Mouse (Mus musculus): ENCODE measurements around the gene Tex2. TPM values are rescaled to one million over a fixed set of nuclear protein-coding genes. Genes with fewer than 3 reads are reported as not detected.

Tex2 gene
- polyA plus RNA-seq, 1 experiment from 2014 or later = 7.8 TPM

DNA sequence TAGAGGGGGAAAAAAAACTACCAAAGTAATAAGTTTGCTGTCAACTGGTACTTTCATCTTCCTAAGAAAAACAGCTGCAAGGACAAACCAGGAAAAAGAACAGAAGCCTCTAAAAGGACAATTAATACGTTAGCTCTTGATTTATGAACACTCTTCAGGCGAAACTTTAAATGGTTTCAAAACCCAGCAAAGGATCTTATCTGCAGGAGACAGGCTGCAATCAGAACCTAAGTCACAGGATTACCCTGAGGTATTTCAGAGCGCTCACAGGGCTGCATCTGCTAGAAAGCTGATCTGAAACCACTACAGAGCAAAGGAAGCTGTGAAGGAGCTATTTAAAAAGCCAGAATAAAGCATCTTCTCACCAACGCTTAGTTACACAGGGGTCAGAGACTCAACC, 131.6 kb downstream of the Tex2 start:
- no peak overlapping the region for H3K9ac ChIP-seq (replicated peaks)
- no peaks in the 10 kb centered on the region for H3K9me3 ChIP-seq
- H3K36me3 ChIP-seq = no peaks in the 10 kb centered on the region
- no peak for ATAC-seq (ENCODE audit: insufficient number of reproducible peaks, insufficient read depth, low FRiP score, low TSS enrichment, low read depth)
- no peaks in the 10 kb centered on the region for H3K27me3 ChIP-seq
- H3K27ac ChIP-seq = no peak overlapping the region
- no peak overlapping the region for H3K4me2 ChIP-seq
- no peak overlapping the region for H3K4me3 ChIP-seq (replicated peaks)
- 24% methylated on average over 4 of the region's 4 CpGs for WGBS
- H3K4me1 ChIP-seq (replicated peaks) = peaks cover 8% of the 10 kb centered on the region

GRCm38 (mm10) chr11:106480530-106480885, 132.7 kb downstream of the Tex2 start:
- H3K4me2 ChIP-seq = no peak overlapping the region
- no peak overlapping the region for H3K27ac ChIP-seq
- no peaks in the 10 kb centered on the region for H3K4me1 ChIP-seq (replicated peaks)
- H3K36me3 ChIP-seq = no peaks in the 10 kb centered on the region
- no peak overlapping the region for H3K9ac ChIP-seq (replicated peaks)
- H3K4me3 ChIP-seq (replicated peaks) = no peak overlapping the region
- WGBS = 78% methylated on average over 3 of the region's 3 CpGs
- ATAC-seq (ENCODE audit: insufficient number of reproducible peaks, insufficient read depth, low FRiP score, low TSS enrichment, low read depth) = no peak
- no peaks in the 10 kb centered on the region for H3K27me3 ChIP-seq
- no peaks in the 10 kb centered on the region for H3K9me3 ChIP-seq

DNA sequence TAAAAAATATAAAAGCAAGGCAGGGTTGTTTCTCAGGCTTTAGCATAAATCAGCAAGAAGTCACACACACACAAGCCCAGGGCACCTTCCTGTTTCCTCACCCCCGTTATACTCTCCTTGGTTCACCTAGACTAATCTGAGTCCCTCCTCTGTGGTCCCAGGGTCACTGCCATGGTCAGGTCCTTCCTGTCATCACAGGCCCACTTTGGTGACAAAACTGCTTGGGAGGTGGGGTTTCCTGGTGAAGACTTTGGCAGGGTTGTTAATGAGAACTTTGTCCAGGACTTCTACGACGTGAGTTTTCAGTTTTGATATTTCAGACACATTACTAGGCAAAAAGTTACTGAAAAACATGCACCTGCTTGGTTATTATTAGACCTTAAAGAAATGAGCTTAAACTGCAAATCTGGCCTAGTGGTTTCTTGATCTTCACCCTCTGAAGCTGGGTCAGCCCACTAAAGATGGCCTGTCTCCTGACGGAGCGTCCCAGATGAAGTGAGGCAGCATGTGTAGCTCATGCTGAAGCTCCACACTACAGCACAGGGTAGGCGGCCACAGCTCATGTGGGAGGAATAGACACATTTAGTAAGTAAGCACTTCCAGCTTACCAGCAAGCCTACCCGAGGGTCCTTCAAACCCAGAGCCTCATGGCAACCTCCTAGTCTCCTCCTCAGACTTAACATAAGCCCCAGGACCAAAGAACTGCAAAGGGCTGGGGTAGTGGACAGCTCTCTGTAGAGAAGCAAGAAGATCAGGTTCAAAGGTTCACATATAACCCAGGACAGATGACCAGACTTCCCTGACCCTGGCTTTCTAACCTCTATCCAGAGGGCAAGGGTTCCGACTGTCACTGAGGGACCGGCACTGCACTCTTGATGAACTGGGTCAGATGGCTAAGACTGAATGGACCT, 133.3 kb downstream of the Tex2 start:
- no peaks in the 10 kb centered on the region for H3K27me3 ChIP-seq
- no peak overlapping the region for H3K9ac ChIP-seq (replicated peaks)
- H3K27ac ChIP-seq = no peak overlapping the region
- 82% methylated on average over 9 of the region's 9 CpGs for WGBS
- no peaks in the 10 kb centered on the region for H3K9me3 ChIP-seq
- no peaks in the 10 kb centered on the region for H3K36me3 ChIP-seq
- no peaks in the 10 kb centered on the region for H3K4me1 ChIP-seq (replicated peaks)
- no peak for ATAC-seq (ENCODE audit: insufficient number of reproducible peaks, insufficient read depth, low FRiP score, low TSS enrichment, low read depth)
- H3K4me2 ChIP-seq = no peak overlapping the region
- no peak overlapping the region for H3K4me3 ChIP-seq (replicated peaks)

- H3K36me3 ChIP-seq = no peaks in the 10 kb centered on the region
- ATAC-seq (ENCODE audit: insufficient number of reproducible peaks, insufficient read depth, low FRiP score, low TSS enrichment, low read depth) = no peak
- 57% methylated on average over 1 of the region's 1 CpGs for WGBS
- no peak overlapping the region for H3K9ac ChIP-seq (replicated peaks)
- no peaks in the 10 kb centered on the region for H3K4me1 ChIP-seq (replicated peaks)
- no peak overlapping the region for H3K4me2 ChIP-seq
- no peaks in the 10 kb centered on the region for H3K27me3 ChIP-seq
- no peaks in the 10 kb centered on the region for H3K9me3 ChIP-seq
- no peak overlapping the region for H3K27ac ChIP-seq
- no peak overlapping the region for H3K4me3 ChIP-seq (replicated peaks)
Measured at GRCm38 (mm10) chr11:106478745-106479144, 134.5 kb downstream of the Tex2 start.

DNA sequence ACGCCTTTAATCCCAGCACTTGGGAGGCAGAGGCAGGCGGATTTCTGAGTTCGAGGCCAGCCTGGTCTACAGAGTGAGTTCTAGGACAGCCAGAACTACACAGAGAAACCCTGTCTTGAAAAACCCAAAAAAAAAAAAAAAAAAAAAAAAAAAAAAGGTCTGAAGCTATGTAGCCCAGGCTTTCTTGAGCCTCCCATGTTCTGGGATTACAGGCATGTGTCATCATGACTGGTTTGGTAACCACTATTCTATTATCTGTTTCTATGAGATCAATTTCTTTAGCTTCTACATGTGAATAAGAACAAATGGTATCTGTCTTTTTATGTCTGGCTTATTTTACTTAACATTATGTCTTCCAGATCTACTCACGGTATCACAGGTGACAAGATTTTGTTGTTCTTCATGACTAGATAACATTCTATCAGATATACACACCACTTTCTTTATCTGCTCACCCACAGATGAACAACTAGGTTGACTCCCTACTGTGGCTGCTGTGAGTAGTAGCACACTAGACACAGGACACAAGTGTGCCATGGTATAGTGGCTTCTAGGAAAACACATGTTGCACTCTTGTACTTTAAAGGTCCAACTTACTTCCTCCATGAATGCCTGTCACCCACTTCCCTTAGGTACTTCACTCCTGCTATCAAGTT, 135.6 kb downstream of the Tex2 start:
- ATAC-seq (ENCODE audit: insufficient number of reproducible peaks, insufficient read depth, low FRiP score, low TSS enrichment, low read depth) = no peak
- Histone ChIP-seq H3K27ac (no peak overlapping the region), H3K36me3 (no peaks in the 10 kb centered on the region), H3K4me2 (no peak overlapping the region), H3K9me3 (no peaks in the 10 kb centered on the region), H3K4me3 (replicated peaks) (no peak overlapping the region), H3K4me1 (replicated peaks) (no peaks in the 10 kb centered on the region), H3K9ac (replicated peaks) (no peak overlapping the region), H3K27me3 (no peaks in the 10 kb centered on the region)
- WGBS = 90% methylated on average over 4 of the region's 4 CpGs

- H3K9ac ChIP-seq (replicated peaks) = no peak overlapping the region
- H3K4me3 ChIP-seq (replicated peaks) = no peak overlapping the region
- H3K4me2 ChIP-seq = no peak overlapping the region
- no peaks in the 10 kb centered on the region for H3K9me3 ChIP-seq
- WGBS = 82% methylated on average over 1 of the region's 1 CpGs
- H3K27me3 ChIP-seq = no peaks in the 10 kb centered on the region
- H3K4me1 ChIP-seq (replicated peaks) = peaks cover 8% of the 10 kb centered on the region
- no peak overlapping the region for H3K27ac ChIP-seq
- ATAC-seq (ENCODE audit: insufficient number of reproducible peaks, insufficient read depth, low FRiP score, low TSS enrichment, low read depth) = no peak
- H3K36me3 ChIP-seq = no peaks in the 10 kb centered on the region
Measured at GRCm38 (mm10) chr11:106475309-106475708, 137.9 kb downstream of the Tex2 start.

DNA sequence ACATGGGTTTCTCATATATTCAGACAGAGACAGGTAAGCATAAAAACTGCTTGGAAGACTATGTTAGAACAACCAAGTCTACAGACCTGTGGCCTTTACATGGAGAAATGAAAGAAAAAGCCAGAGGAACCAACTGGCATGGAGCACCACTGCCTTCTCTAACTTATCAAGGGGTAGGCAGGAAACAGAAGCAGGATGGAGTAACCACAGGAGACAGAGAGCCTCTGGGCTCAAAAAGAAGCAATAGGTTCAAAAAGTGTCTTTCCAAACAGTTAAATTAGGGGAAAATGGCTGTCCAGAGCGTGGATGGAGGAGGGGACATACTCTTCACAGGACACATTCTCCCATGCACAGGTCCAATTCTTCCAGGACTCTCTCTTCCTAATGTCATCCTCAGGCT, 141.6 kb downstream of the Tex2 start:
- H3K4me1 ChIP-seq (replicated peaks) = peaks cover 12% of the 10 kb centered on the region
- no peak overlapping the region for H3K4me2 ChIP-seq
- no peak overlapping the region for H3K4me3 ChIP-seq (replicated peaks)
- H3K36me3 ChIP-seq = no peaks in the 10 kb centered on the region
- no peaks in the 10 kb centered on the region for H3K27me3 ChIP-seq
- ATAC-seq (ENCODE audit: insufficient number of reproducible peaks, insufficient read depth, low FRiP score, low TSS enrichment, low read depth) = no peak
- H3K9ac ChIP-seq (replicated peaks) = no peak overlapping the region
- H3K27ac ChIP-seq = no peak overlapping the region
- 96% methylated on average over 1 of the region's 1 CpGs for WGBS
- no peaks in the 10 kb centered on the region for H3K9me3 ChIP-seq

DNA sequence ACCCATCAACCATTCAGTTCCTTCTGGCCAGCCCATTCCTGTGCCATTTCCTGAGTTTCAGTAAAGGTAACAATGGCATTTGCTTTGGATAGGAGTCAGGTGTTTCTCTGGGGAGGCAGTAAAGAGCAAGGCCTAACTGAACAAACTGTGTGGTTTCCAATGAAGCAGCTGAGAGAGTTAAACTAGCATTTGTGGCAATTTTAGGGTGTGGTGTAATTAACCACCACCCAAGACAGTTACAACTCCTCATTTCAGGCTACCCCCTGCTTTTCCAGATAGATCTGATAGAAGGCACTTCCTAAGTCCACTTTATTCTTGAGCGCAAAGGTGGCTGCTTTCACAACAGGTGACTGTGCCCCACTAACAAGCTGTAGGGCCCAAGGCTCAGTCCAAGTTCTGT, 144.7 kb downstream of the Tex2 start:
- Histone ChIP-seq H3K9me3 (no peaks in the 10 kb centered on the region), H3K4me3 (replicated peaks) (no peak overlapping the region), H3K27me3 (no peaks in the 10 kb centered on the region), H3K4me2 (no peak overlapping the region), H3K36me3 (no peaks in the 10 kb centered on the region), H3K27ac (no peak overlapping the region), H3K9ac (replicated peaks) (no peak overlapping the region), H3K4me1 (replicated peaks) (peaks cover 27% of the 10 kb centered on the region)
- ATAC-seq (ENCODE audit: insufficient number of reproducible peaks, insufficient read depth, low FRiP score, low TSS enrichment, low read depth) = no peak
- 100% methylated on average over 1 of the region's 1 CpGs for WGBS

- 80% methylated on average over 4 of the region's 4 CpGs for WGBS
- no peaks in the 10 kb centered on the region for H3K27me3 ChIP-seq
- H3K4me1 ChIP-seq (replicated peaks) = peaks cover 26% of the 10 kb centered on the region
- no peak overlapping the region for H3K4me3 ChIP-seq (replicated peaks)
- no peak for ATAC-seq (ENCODE audit: insufficient number of reproducible peaks, insufficient read depth, low FRiP score, low TSS enrichment, low read depth)
- H3K9me3 ChIP-seq = no peaks in the 10 kb centered on the region
- no peaks in the 10 kb centered on the region for H3K36me3 ChIP-seq
- H3K4me2 ChIP-seq = no peak overlapping the region
- H3K27ac ChIP-seq = no peak overlapping the region
- H3K9ac ChIP-seq (replicated peaks) = no peak overlapping the region
Measured at GRCm38 (mm10) chr11:106465932-106466331, 147.3 kb downstream of the Tex2 start.

- ATAC-seq (ENCODE audit: insufficient number of reproducible peaks, insufficient read depth, low FRiP score, low TSS enrichment, low read depth) = no peak
- peaks cover 22% of the 10 kb centered on the region for H3K4me1 ChIP-seq (replicated peaks)
- no peak overlapping the region for H3K4me2 ChIP-seq
- no peaks in the 10 kb centered on the region for H3K36me3 ChIP-seq
- no peak overlapping the region for H3K27ac ChIP-seq
- WGBS = 93% methylated on average over 1 of the region's 1 CpGs
- no peaks in the 10 kb centered on the region for H3K27me3 ChIP-seq
- H3K4me3 ChIP-seq (replicated peaks) = no peak overlapping the region
- no peaks in the 10 kb centered on the region for H3K9me3 ChIP-seq
- H3K9ac ChIP-seq (replicated peaks) = no peak overlapping the region
Measured at GRCm38 (mm10) chr11:106465545-106465903, 147.7 kb downstream of the Tex2 start.

GRCm38 (mm10) chr11:106464681-106465544, 148.3 kb downstream of the Tex2 start:
- Histone ChIP-seq H3K27ac (no peak overlapping the region), H3K4me1 (replicated peaks) (peaks cover 22% of the 10 kb centered on the region), H3K27me3 (no peaks in the 10 kb centered on the region), H3K4me2 (no peak overlapping the region), H3K9ac (replicated peaks) (no peak overlapping the region), H3K36me3 (no peaks in the 10 kb centered on the region), H3K9me3 (no peaks in the 10 kb centered on the region), H3K4me3 (replicated peaks) (no peak overlapping the region)
- WGBS = 63% methylated on average over 4 of the region's 4 CpGs
- no peak for ATAC-seq (ENCODE audit: insufficient number of reproducible peaks, insufficient read depth, low FRiP score, low TSS enrichment, low read depth)

Measured in limb, embryonic 12.5 days (tissue).